Mouse (Mus musculus): ENCODE results near the gene Olah. TPM values are rescaled to one million over a fixed set of nuclear protein-coding genes. Genes with fewer than 3 reads are reported as not detected.

Gene Olah
- polyA plus RNA-seq (2012; rRNA removed) = not detected in 2 replicates

DNA sequence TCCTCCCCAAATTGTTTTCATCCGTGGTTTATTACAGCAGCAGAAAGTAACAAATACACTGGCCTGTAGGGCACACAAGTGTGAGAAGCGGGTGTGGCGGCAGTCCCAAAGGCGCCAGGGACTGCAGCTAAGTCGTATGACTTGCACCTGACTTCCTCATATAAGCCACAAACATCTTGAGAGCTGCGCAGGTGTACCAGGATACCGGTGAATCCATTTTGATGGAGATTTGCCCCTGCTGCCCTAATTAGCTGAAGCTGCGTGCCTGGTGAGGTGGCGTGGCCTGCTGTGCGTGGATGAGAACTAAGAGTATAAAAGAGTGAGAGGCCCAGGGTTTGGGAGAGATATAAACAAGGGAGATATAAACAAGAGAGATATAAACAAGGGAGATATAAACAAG lies at the start of gene Olah:
Gene Olah, minus strand, starts transcription at position 101 of the 400 bp plus-strand sequence.

GRCm38 (mm10) chr2:3423841-3424578 lies 27.0 kb upstream of the Olah start, which contains the start of gene Dclre1c:
Gene Dclre1c, plus strand, starts transcription at chr2:3424131.

DNA sequence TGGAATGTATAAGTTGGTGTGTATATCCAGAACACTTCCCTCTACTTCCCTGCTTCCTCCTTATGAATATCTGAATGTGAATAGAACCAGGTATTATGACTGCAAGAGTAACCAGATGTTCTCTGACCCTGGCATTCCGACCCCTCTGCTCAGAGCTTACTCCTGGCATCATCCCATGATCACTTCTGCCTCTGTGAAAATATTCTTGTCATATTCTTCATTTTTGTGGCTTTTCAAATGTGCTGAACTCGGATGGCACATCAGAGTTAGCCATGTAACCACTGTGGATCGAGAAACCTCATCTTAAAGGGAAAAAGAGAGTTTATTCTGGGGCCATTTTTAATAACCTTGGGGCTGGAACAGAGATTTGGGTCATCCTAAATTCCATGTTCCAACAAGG lies 25.5 kb upstream of the Olah start, which contains the start of gene Meig1:
Gene Meig1, minus strand, starts transcription at position 101 of the 400 bp plus-strand sequence.

GRCm38 (mm10) chr2:3335611-3336301 lies 61.3 kb downstream of the Olah start, which contains the start of gene Acbd7:
Gene Acbd7, plus strand, starts transcription at chr2:3336168.

DNA sequence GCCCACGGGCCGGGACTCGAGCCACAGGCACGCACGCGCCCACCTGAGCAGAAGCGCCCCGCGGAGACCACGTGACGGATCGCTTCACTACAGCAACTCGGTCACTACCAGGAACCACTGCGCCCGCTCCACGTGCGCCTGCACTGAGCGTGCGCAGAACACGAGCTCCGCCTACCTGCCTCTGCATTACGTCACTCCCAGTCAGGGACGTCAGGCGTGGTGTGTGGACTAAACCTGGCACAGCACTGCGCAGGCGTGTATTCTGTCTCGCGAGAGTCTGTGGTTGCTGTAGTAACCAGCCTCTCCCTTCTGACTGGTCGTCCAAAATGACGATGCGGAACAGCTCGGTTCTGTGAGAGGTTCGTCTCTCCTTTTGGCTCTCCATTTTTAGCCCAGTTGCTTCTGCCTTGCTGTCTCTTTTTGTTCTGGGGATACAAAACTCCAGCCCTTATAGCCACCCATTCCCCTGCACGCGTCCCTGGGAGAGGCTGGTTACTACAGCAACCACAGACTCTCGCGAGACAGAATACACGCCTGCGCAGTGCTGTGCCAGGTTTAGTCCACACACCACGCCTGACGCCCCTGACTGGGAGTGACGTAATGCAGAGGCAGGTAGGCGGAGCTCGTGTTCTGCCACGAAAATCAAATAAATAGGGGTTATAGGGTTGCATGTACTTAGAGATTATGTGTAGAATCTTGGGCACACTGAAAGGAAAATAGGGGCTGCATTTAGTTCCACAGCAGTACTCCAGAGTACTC lies 64.3 kb downstream of the Olah start, which contains the start of gene Rpp38:
Gene Rpp38, minus strand, starts transcription at position 160 of the 759 bp plus-strand sequence.

Other genes starting within 250 kb of the Olah start
- gene Nmt2, start 113.0 kb downstream of the Olah start, polyA plus RNA-seq (2012; rRNA removed) = 19.0 and 24.8 TPM in 2 replicates
- 15.8 and 16.1 TPM in 2 replicates for gene Rpp38, start 64.6 kb downstream of the Olah start, polyA plus RNA-seq (2012; rRNA removed)
- gene Acbd7, start 61.0 kb downstream of the Olah start, polyA plus RNA-seq (2012; rRNA removed) = 0.29 and 0.49 TPM in 2 replicates
- 0.17 and 0.47 TPM in 2 replicates for gene Meig1, start 25.4 kb upstream of the Olah start, polyA plus RNA-seq (2012; rRNA removed)
- gene Dclre1c, start 26.9 kb upstream of the Olah start, polyA plus RNA-seq (2012; rRNA removed) = 9.1 and 11.5 TPM in 2 replicates
- 21.6 and 23.6 TPM in 2 replicates for gene Suv39h2, start 77.8 kb upstream of the Olah start, polyA plus RNA-seq (2012; rRNA removed)
- 5.7 and 7.0 TPM in 2 replicates for gene Gm45902, start 115.6 kb upstream of the Olah start, polyA plus RNA-seq (2012; rRNA removed)
- gene Hspa14, start 115.6 kb upstream of the Olah start, polyA plus RNA-seq (2012; rRNA removed) = 81.3 and 98.4 TPM in 2 replicates
- gene Cdnf, start 115.8 kb upstream of the Olah start, polyA plus RNA-seq (2012; rRNA removed) = 0.47 and 0.66 TPM in 2 replicates
- 35.0 and 44.5 TPM in 2 replicates for gene Fam107b, start 173.3 kb upstream of the Olah start, polyA plus RNA-seq (2012; rRNA removed)